Mouse (Mus musculus): Measurements from ENCODE around the gene Tas2r126. TPM values are rescaled to one million over a fixed set of nuclear protein-coding genes. Genes with fewer than 3 reads are reported as not detected.

The Tas2r126 gene
- polyA plus RNA-seq, 1 experiment from 2014 or later = not detected

Other genes starting within 250 kb of the Tas2r126 start
- gene Tas2r144, start 219.2 kb upstream of the Tas2r126 start, polyA plus RNA-seq (2015; fragmentation: Nextera tagmentation; extraction: Ambion mirVana) = not detected in 2 replicates
- gene Gstk1, start 188.6 kb upstream of the Tas2r126 start, polyA plus RNA-seq (2015; fragmentation: Nextera tagmentation; extraction: Ambion mirVana) = 31.0 and 33.4 TPM in 2 replicates
- gene Tmem139, start 172.6 kb upstream of the Tas2r126 start, polyA plus RNA-seq (2015; fragmentation: Nextera tagmentation; extraction: Ambion mirVana) = 3.0 and 3.1 TPM in 2 replicates
- 57.0 and 60.0 TPM in 2 replicates for gene Casp2, start 169.6 kb upstream of the Tas2r126 start, polyA plus RNA-seq (2015; fragmentation: Nextera tagmentation; extraction: Ambion mirVana)
- 0.18 and 0.28 TPM in 2 replicates for gene Clcn1, start 147.8 kb upstream of the Tas2r126 start, polyA plus RNA-seq (2015; fragmentation: Nextera tagmentation; extraction: Ambion mirVana)
- gene Fam131b, start 109.9 kb upstream of the Tas2r126 start, polyA plus RNA-seq (2015; fragmentation: Nextera tagmentation; extraction: Ambion mirVana) = 0.24 and 0.26 TPM in 2 replicates
- gene Zyx, start 84.9 kb upstream of the Tas2r126 start, polyA plus RNA-seq (2015; fragmentation: Nextera tagmentation; extraction: Ambion mirVana) = 102 and 127 TPM in 2 replicates
- gene Epha1, start 61.3 kb upstream of the Tas2r126 start, polyA plus RNA-seq (2015; fragmentation: Nextera tagmentation; extraction: Ambion mirVana) = 7.5 and 8.5 TPM in 2 replicates
- not detected in 2 replicates for gene Tas2r143, start 34.3 kb upstream of the Tas2r126 start, polyA plus RNA-seq (2015; fragmentation: Nextera tagmentation; extraction: Ambion mirVana)
- gene Tas2r135, start 29.1 kb upstream of the Tas2r126 start, polyA plus RNA-seq (2015; fragmentation: Nextera tagmentation; extraction: Ambion mirVana) = not detected in 2 replicates
- not detected in 2 replicates for gene Olfr458, start 30.7 kb downstream of the Tas2r126 start, polyA plus RNA-seq (2015; fragmentation: Nextera tagmentation; extraction: Ambion mirVana)
- gene Olfr457, start 41.8 kb downstream of the Tas2r126 start, polyA plus RNA-seq (2015; fragmentation: Nextera tagmentation; extraction: Ambion mirVana) = 0.04 TPM in 1 of 2 replicates, not detected in the other
- gene Olfr456, start 52.7 kb downstream of the Tas2r126 start, polyA plus RNA-seq (2015; fragmentation: Nextera tagmentation; extraction: Ambion mirVana) = not detected in 2 replicates
- gene Olfr455, start 113.1 kb downstream of the Tas2r126 start, polyA plus RNA-seq (2015; fragmentation: Nextera tagmentation; extraction: Ambion mirVana) = not detected in 2 replicates
- gene Tcaf3, start 163.2 kb downstream of the Tas2r126 start, polyA plus RNA-seq (2015; fragmentation: Nextera tagmentation; extraction: Ambion mirVana) = not detected in 2 replicates
- gene Tcaf2, start 210.7 kb downstream of the Tas2r126 start, polyA plus RNA-seq (2015; fragmentation: Nextera tagmentation; extraction: Ambion mirVana) = 5.2 and 5.8 TPM in 2 replicates

Data from kidney, embryonic 15.5 days (tissue).